Mouse (Mus musculus): ENCODE measurements around the gene Bcl2. TPM values are rescaled to one million over a fixed set of nuclear protein-coding genes. Genes with fewer than 3 reads are reported as not detected.

Gene Bcl2
- polyA plus RNA-seq, 1 experiment, result 5.3 TPM

- H3K27ac ChIP-seq (ENCODE audit: insufficient read depth, low read length), result no peak overlapping the region
- no peaks in the 10 kb centered on the region for H3K4me1 ChIP-seq (ENCODE audit: control insufficient read depth, insufficient read depth, low read length)
- no peak for TF ChIP-seq POLR2A (IDR thresholded peaks at IDR 0.05; ENCODE audit: low read depth, low read length)
- no peak overlapping the region for H3K4me3 ChIP-seq (ENCODE audit: insufficient read depth, low read length)
Observed at GRCm38 (mm10) chr1:106585349-106585748, 128.7 kb downstream of the Bcl2 start.

GRCm38 (mm10) chr1:106584824-106585223 is 129.2 kb downstream of the Bcl2 start:
- Histone ChIP-seq H3K27ac (ENCODE audit: insufficient read depth, low read length) (no peak overlapping the region), H3K4me3 (ENCODE audit: insufficient read depth, low read length) (no peak overlapping the region), H3K4me1 (ENCODE audit: control insufficient read depth, insufficient read depth, low read length) (no peaks in the 10 kb centered on the region)
- TF ChIP-seq POLR2A (IDR thresholded peaks at IDR 0.05; ENCODE audit: low read depth, low read length) (no peak), CTCF (IDR thresholded peaks at IDR 0.05; ENCODE audit: borderline replicate concordance, insufficient read depth, low read length) (no peak)

GRCm38 (mm10) chr1:106584273-106584672 is 129.8 kb downstream of the Bcl2 start:
- no peak for TF ChIP-seq CTCF (IDR thresholded peaks at IDR 0.05; ENCODE audit: borderline replicate concordance, insufficient read depth, low read length)
- TF ChIP-seq POLR2A (IDR thresholded peaks at IDR 0.05; ENCODE audit: low read depth, low read length), result no peak
- no peak overlapping the region for H3K4me3 ChIP-seq (ENCODE audit: insufficient read depth, low read length)
- H3K4me1 ChIP-seq (ENCODE audit: control insufficient read depth, insufficient read depth, low read length), result no peaks in the 10 kb centered on the region
- H3K27ac ChIP-seq (ENCODE audit: insufficient read depth, low read length), result no peak overlapping the region

- TF ChIP-seq CTCF (IDR thresholded peaks at IDR 0.05; ENCODE audit: borderline replicate concordance, insufficient read depth, low read length) (no peak), POLR2A (IDR thresholded peaks at IDR 0.05; ENCODE audit: low read depth, low read length) (no peak)
- Histone ChIP-seq H3K27ac (ENCODE audit: insufficient read depth, low read length) (no peak overlapping the region), H3K4me3 (ENCODE audit: insufficient read depth, low read length) (no peak overlapping the region), H3K4me1 (ENCODE audit: control insufficient read depth, insufficient read depth, low read length) (no peaks in the 10 kb centered on the region)
Observed at GRCm38 (mm10) chr1:106583245-106584241, 130.5 kb downstream of the Bcl2 start.

GRCm38 (mm10) chr1:106582810-106583209 is 131.3 kb downstream of the Bcl2 start:
- Histone ChIP-seq H3K4me3 (ENCODE audit: insufficient read depth, low read length) (no peak overlapping the region), H3K27ac (ENCODE audit: insufficient read depth, low read length) (no peak overlapping the region), H3K4me1 (ENCODE audit: control insufficient read depth, insufficient read depth, low read length) (no peaks in the 10 kb centered on the region)
- TF ChIP-seq POLR2A (IDR thresholded peaks at IDR 0.05; ENCODE audit: low read depth, low read length) (no peak), CTCF (IDR thresholded peaks at IDR 0.05; ENCODE audit: borderline replicate concordance, insufficient read depth, low read length) (no peak)

- no peak overlapping the region for H3K27ac ChIP-seq (ENCODE audit: insufficient read depth, low read length)
- H3K4me3 ChIP-seq (ENCODE audit: insufficient read depth, low read length), result no peak overlapping the region
- no peaks in the 10 kb centered on the region for H3K4me1 ChIP-seq (ENCODE audit: control insufficient read depth, insufficient read depth, low read length)
- TF ChIP-seq CTCF (IDR thresholded peaks at IDR 0.05; ENCODE audit: borderline replicate concordance, insufficient read depth, low read length) (no peak), POLR2A (IDR thresholded peaks at IDR 0.05; ENCODE audit: low read depth, low read length) (no peak)
Observed at GRCm38 (mm10) chr1:106581812-106582211, 132.3 kb downstream of the Bcl2 start.

GRCm38 (mm10) chr1:106579768-106580167 is 134.3 kb downstream of the Bcl2 start:
- TF ChIP-seq CTCF (IDR thresholded peaks at IDR 0.05; ENCODE audit: borderline replicate concordance, insufficient read depth, low read length) (no peak), POLR2A (IDR thresholded peaks at IDR 0.05; ENCODE audit: low read depth, low read length) (no peak)
- Histone ChIP-seq H3K27ac (ENCODE audit: insufficient read depth, low read length) (no peak overlapping the region), H3K4me1 (ENCODE audit: control insufficient read depth, insufficient read depth, low read length) (no peaks in the 10 kb centered on the region), H3K4me3 (ENCODE audit: insufficient read depth, low read length) (no peak overlapping the region)

- H3K4me3 ChIP-seq (ENCODE audit: insufficient read depth, low read length), result no peak overlapping the region
- no peak overlapping the region for H3K27ac ChIP-seq (ENCODE audit: insufficient read depth, low read length)
- TF ChIP-seq CTCF (IDR thresholded peaks at IDR 0.05; ENCODE audit: borderline replicate concordance, insufficient read depth, low read length) (no peak), POLR2A (IDR thresholded peaks at IDR 0.05; ENCODE audit: low read depth, low read length) (no peak)
- H3K4me1 ChIP-seq (ENCODE audit: control insufficient read depth, insufficient read depth, low read length), result no peaks in the 10 kb centered on the region
Observed at GRCm38 (mm10) chr1:106572506-106572905, 141.6 kb downstream of the Bcl2 start.

GRCm38 (mm10) chr1:106570870-106571269 is 143.2 kb downstream of the Bcl2 start:
- H3K4me3 ChIP-seq (ENCODE audit: insufficient read depth, low read length), result no peak overlapping the region
- no peak overlapping the region for H3K27ac ChIP-seq (ENCODE audit: insufficient read depth, low read length)
- H3K4me1 ChIP-seq (ENCODE audit: control insufficient read depth, insufficient read depth, low read length), result no peaks in the 10 kb centered on the region
- TF ChIP-seq CTCF (IDR thresholded peaks at IDR 0.05; ENCODE audit: borderline replicate concordance, insufficient read depth, low read length) (no peak), POLR2A (IDR thresholded peaks at IDR 0.05; ENCODE audit: low read depth, low read length) (no peak)

- Histone ChIP-seq H3K27ac (ENCODE audit: insufficient read depth, low read length) (no peak overlapping the region), H3K4me1 (ENCODE audit: control insufficient read depth, insufficient read depth, low read length) (no peaks in the 10 kb centered on the region; the same call in 1 of the 2 replicates), H3K4me3 (ENCODE audit: insufficient read depth, low read length) (no peak overlapping the region)
- TF ChIP-seq POLR2A (IDR thresholded peaks at IDR 0.05; ENCODE audit: low read depth, low read length) (no peak), CTCF (IDR thresholded peaks at IDR 0.05; ENCODE audit: borderline replicate concordance, insufficient read depth, low read length) (no peak)
Observed at GRCm38 (mm10) chr1:106570366-106570765, 143.7 kb downstream of the Bcl2 start.
